Mouse (Mus musculus) embryonic facial prominence, embryonic 10.5 days (tissue): ENCODE results near the gene Rabl2. TPM values are rescaled to one million over a fixed set of nuclear protein-coding genes. Genes with fewer than 3 reads are reported as not detected.

ENCODE experiments used
- DNase-seq: peaks from one replicate; pipeline ENCODE4 v3.0.0-alpha.2; 2017; ENCODE audit warnings: low spot score
- H3K27ac ChIP-seq: fragments of 300-500 bp; sonication (generic); replicated peaks from 2 replicates; pipeline ENCODE4 v1.5.1; 2016; ENCODE audit warnings: mild to moderate bottlenecking
- H3K27me3 ChIP-seq: fragments of 300-500 bp; sonication (generic); replicated peaks from 2 replicates; pipeline ENCODE4 v1.6.1; 2016; ENCODE audit warnings: low read depth, mild to moderate bottlenecking; ENCODE audit not compliant: poor library complexity, severe bottlenecking
- H3K36me3 ChIP-seq: fragments of 300-500 bp; sonication (generic); replicated peaks from 2 replicates; pipeline ENCODE4 v1.6.1; 2016; ENCODE audit warnings: mild to moderate bottlenecking, moderate library complexity
- H3K4me1 ChIP-seq: fragments of 300-500 bp; sonication (generic); 2 replicates; pipeline ENCODE4 v1.6.1; 2016
- H3K4me3 ChIP-seq: fragments of 300-500 bp; sonication (generic); 2 replicates; pipeline ENCODE4 v1.5.1; 2016; ENCODE audit warnings: mild to moderate bottlenecking, moderate library complexity
- H3K9me3 ChIP-seq: fragments of 300-500 bp; sonication (generic); 2 replicates; pipeline ENCODE4 v1.6.1; 2016; ENCODE audit warnings: mild to moderate bottlenecking
- WGBS: fragments of 180-500 bp; shearing (Covaris S2); methylation state at CpG from one replicate; pipeline ENCODE4 v1.1.7; 2016; 5-methylcytosine and 5-hydroxymethylcytosine counted together
- polyA plus RNA-seq: library from polyadenylated mRNA; unstranded; fragments of >200 nt; fragmentation: Nextera tagmentation; extraction: Ambion mirVana; gene quantifications from 2 replicates; pipeline ENCODE4 v1.2.1, GENCODE M21; 2016

Rabl2 gene
- polyA plus RNA-seq, 1 experiment from 2014 or later: 70.3 TPM

DNA sequence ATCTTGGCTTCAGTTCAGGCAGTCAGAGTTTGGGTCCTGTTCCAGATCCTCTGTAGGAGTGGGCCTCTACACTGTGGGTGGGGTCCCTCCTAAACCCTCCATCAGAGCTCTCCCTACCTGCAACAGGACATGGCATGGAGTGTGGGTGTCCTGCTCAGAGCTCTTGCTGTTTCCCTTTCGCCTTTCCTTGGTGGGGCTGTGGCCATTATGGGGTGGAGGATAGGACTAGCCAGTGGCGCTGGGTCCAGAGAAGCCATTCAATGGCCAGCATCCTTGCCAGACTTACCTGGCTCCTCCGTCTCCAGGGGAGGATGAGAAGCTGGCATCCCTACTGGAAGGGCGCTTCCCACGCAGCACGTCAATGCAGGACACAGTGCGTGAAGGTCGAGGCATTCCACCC lies 44.4 kb downstream of the Rabl2 start:
- 45% methylated on average over 8 of the region's 8 CpGs for WGBS
- Histone ChIP-seq H3K27me3 (peaks cover 58% of the 10 kb centered on the region), H3K9me3 (0 out of 2 replicates have a peak, but pooled peaks cover 6% of the 10 kb centered on the region), H3K36me3 (peaks cover 56% of the 10 kb centered on the region), H3K4me1 (peaks cover 20% of the 10 kb centered on the region), H3K27ac (peak overlapping the region; percentile 72; the same call in 1 of the 2 replicates), H3K4me3 (peak overlapping the region; percentile 55)
- no peak for DNase-seq

DNA sequence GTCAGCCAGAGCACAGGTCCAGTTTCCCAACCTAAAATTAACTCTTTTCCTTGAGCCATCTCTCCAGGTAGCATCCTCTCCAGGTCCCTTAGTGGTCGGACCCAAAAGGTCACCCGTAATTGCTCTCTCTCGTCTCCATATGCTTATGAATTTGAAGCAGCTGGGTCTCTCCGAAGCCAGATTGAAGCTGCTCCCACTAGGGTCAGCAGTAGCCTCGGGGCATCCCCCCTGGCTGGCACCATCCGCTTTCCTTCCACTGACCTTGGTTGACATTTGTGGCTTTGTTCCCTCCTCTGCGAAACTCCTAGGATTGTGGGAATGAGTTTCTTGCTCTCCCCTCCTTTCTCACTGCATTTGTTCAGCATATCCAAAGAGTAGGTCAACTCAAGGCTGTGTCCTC lies 47.6 kb downstream of the Rabl2 start:
- H3K9me3 ChIP-seq: 0 out of 2 replicates have a peak, but pooled peaks cover 6% of the 10 kb centered on the region
- H3K4me3 ChIP-seq: no peak overlapping the region
- H3K4me1 ChIP-seq: peaks cover 20% of the 10 kb centered on the region
- peaks cover 41% of the 10 kb centered on the region for H3K36me3 ChIP-seq
- no peak overlapping the region for H3K27ac ChIP-seq
- 73% methylated on average over 7 of the region's 7 CpGs for WGBS
- no peak for DNase-seq
- H3K27me3 ChIP-seq: peaks cover 42% of the 10 kb centered on the region

DNA sequence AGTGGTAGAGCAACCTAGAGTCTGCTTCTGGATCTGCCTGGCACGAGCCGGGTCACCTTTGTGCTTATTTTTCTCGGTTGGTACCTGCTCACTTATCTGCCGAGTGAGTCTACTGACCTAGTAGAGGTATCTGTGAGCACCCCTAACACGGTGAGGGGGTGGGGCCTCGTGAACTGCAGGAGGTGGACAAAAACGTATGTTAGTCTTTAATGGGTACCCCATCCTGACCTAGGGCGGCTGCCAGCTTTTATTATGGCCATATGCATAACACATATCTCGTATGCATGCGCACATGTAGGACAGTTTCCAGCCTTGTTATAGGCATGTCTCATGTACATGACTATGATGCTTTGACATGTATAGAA lies 57.9 kb downstream of the Rabl2 start:
- Histone ChIP-seq H3K4me3 (no peak overlapping the region), H3K27ac (no peak overlapping the region), H3K9me3 (no peaks in the 10 kb centered on the region), H3K4me1 (peaks cover 16% of the 10 kb centered on the region), H3K27me3 (peaks cover 25% of the 10 kb centered on the region), H3K36me3 (no peaks in the 10 kb centered on the region)
- 89% methylated on average over 10 of the region's 10 CpGs for WGBS
- no peak for DNase-seq

DNA sequence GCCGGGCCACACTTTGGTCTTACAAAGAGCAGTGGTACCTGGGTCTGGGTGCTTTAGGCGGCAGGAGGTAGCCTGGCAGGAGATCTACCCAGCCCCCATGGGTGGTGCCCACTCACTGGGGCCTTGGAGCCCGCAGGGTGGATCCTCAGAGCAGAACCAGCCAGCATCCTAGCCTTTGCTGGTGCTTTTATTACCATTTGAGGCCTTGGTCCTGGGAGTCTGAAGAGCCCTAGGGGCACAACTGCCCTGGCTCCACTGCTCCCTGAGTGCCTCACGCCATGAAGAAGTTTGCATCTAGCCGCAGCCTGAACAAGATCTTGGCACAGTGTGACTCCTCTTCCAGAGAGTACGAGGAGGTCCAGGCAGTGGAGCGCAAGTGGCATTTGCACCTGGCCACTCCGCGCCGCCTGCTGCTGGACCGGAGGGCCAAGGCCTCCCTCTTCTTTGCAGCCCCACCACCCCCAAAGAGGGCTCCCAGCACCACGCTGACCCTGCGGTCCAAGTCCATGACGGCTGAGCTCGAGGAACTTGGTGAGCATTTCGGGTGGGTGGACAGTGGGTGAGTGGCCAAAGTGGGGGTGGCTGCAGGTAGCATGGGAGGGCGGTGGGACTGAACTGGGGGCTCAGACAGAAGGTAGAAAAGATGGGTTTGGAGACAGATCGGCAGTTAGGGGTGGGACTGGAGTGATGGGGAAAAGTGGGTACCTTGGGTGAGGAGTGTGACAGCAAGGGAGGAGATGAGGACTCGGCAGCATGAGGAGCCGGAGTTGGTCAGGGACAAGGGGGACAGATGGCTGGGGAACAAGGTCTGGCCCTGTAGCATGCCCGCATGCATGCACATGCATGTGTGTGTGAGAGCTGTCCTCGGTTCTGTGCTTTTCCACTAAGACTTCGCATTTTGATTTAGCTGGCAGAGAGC lies 58.5 kb downstream of the Rabl2 start:
- WGBS: 69% methylated on average over 23 of the region's 23 CpGs
- peak overlapping the region; percentile 76 for H3K27ac ChIP-seq
- peaks cover 25% of the 10 kb centered on the region for H3K27me3 ChIP-seq
- H3K36me3 ChIP-seq: no peaks in the 10 kb centered on the region
- H3K4me3 ChIP-seq: peak overlapping the region; percentile 53
- H3K4me1 ChIP-seq: peaks cover 16% of the 10 kb centered on the region
- H3K9me3 ChIP-seq: no peaks in the 10 kb centered on the region
- DNase-seq: no peak

Other genes with a start within 250 kb of the Rabl2 start
- 49.1 and 52.2 TPM in 2 replicates for gene Lmf2, start 236.3 kb downstream of the Rabl2 start, polyA plus RNA-seq
- gene Ncaph2, start 236.2 kb downstream of the Rabl2 start, polyA plus RNA-seq: 180 and 188 TPM in 2 replicates
- 5.3 and 8.5 TPM in 2 replicates for gene Sco2, start 218.1 kb downstream of the Rabl2 start, polyA plus RNA-seq
- 0.98 and 1.5 TPM in 2 replicates for gene Tymp, start 214.9 kb downstream of the Rabl2 start, polyA plus RNA-seq
- gene Odf3b, start 212.6 kb downstream of the Rabl2 start, polyA plus RNA-seq: 0.40 and 0.57 TPM in 2 replicates
- not detected in 2 replicates for gene Klhdc7b, start 207.0 kb downstream of the Rabl2 start, polyA plus RNA-seq
- gene Syce3, start 181.4 kb downstream of the Rabl2 start, polyA plus RNA-seq: not detected in 2 replicates
- 0.66 and 1.1 TPM in 2 replicates for gene Cpt1b, start 166.1 kb downstream of the Rabl2 start, polyA plus RNA-seq
- 4.2 and 4.4 TPM in 2 replicates for gene C730034F03Rik, start 162.3 kb downstream of the Rabl2 start, polyA plus RNA-seq
- gene Gm44502, start 162.2 kb downstream of the Rabl2 start, polyA plus RNA-seq: not detected in 2 replicates
- 42.5 and 43.5 TPM in 2 replicates for gene Chkb, start 162.0 kb downstream of the Rabl2 start, polyA plus RNA-seq
- gene Mapk8ip2, start 138.0 kb downstream of the Rabl2 start, polyA plus RNA-seq: 9.2 and 9.7 TPM in 2 replicates
- 11.2 and 11.5 TPM in 2 replicates for gene Arsa, start 114.5 kb downstream of the Rabl2 start, polyA plus RNA-seq
- gene Shank3, start 92.3 kb downstream of the Rabl2 start, polyA plus RNA-seq: 1.3 and 2.4 TPM in 2 replicates
- gene Acr, start 23.6 kb downstream of the Rabl2 start, polyA plus RNA-seq: 0.18 TPM in 1 of 2 replicates, not detected in the other
- gene Syt10, start 249.9 kb upstream of the Rabl2 start, polyA plus RNA-seq: 0.10 TPM in 1 of 2 replicates, not detected in the other